Mouse (Mus musculus) spleen, postnatal 10 days (tissue): ENCODE measurements around the gene Rnf213.
A peak's percentile ranks its signal among the peaks of the same experiment; 100 is the strongest.

ENCODE experiments used
- DNase-seq, 2 experiments: peaks; one replicate each; pipeline ENCODE4 v3.0.0; 2021 to 2022; ENCODE audit warnings: low spot score in 2 of 2

Gene Rnf213

GRCm38 (mm10) chr11:119435880-119436872 lies 43.3 kb downstream of the Rnf213 start:
- DNase-seq = peak; percentile 29 to 69

GRCm38 (mm10) chr11:119438776-119439175 lies 45.9 kb downstream of the Rnf213 start:
- DNase-seq = no peak

- peak in 1 of 2 experiments; percentile 56 for DNase-seq
Measured at GRCm38 (mm10) chr11:119442199-119442598, 49.3 kb downstream of the Rnf213 start.

- DNase-seq = no peak
Measured at GRCm38 (mm10) chr11:119443442-119443841, 50.5 kb downstream of the Rnf213 start.

- no peak for DNase-seq
Measured at GRCm38 (mm10) chr11:119456097-119456496, 63.2 kb downstream of the Rnf213 start.

- no peak for DNase-seq
Measured at GRCm38 (mm10) chr11:119477876-119478275, 85.0 kb downstream of the Rnf213 start.

GRCm38 (mm10) chr11:119490861-119491689 lies 98.2 kb downstream of the Rnf213 start, which contains the start of gene Endov:
TSS of gene Endov (plus strand) at chr11:119491347.
- DNase-seq = peak; percentile 99 to 100

- DNase-seq = no peak
Measured at GRCm38 (mm10) chr11:119491690-119492087, 98.8 kb downstream of the Rnf213 start.

GRCm38 (mm10) chr11:119492830-119493229 lies 99.9 kb downstream of the Rnf213 start:
- DNase-seq = no peak

- DNase-seq = no peak
Measured at GRCm38 (mm10) chr11:119493516-119493915, 100.6 kb downstream of the Rnf213 start.

GRCm38 (mm10) chr11:119496147-119496546 lies 103.2 kb downstream of the Rnf213 start:
- no peak for DNase-seq

- no peak for DNase-seq
Measured at GRCm38 (mm10) chr11:119497451-119497850, 104.6 kb downstream of the Rnf213 start.

- DNase-seq = no peak
Measured at GRCm38 (mm10) chr11:119499297-119499696, 106.4 kb downstream of the Rnf213 start.

GRCm38 (mm10) chr11:119500011-119500410 lies 107.1 kb downstream of the Rnf213 start:
- no peak for DNase-seq

GRCm38 (mm10) chr11:119503675-119504074 lies 110.8 kb downstream of the Rnf213 start:
- DNase-seq = peak; percentile 58 to 80

GRCm38 (mm10) chr11:119506386-119506785 lies 113.5 kb downstream of the Rnf213 start:
- no peak for DNase-seq

- DNase-seq = no peak
Measured at GRCm38 (mm10) chr11:119507772-119508171, 114.9 kb downstream of the Rnf213 start.

- DNase-seq = no peak
Measured at GRCm38 (mm10) chr11:119509165-119509776, 116.4 kb downstream of the Rnf213 start.

GRCm38 (mm10) chr11:119513038-119513659 lies 120.2 kb downstream of the Rnf213 start:
- DNase-seq = no peak

GRCm38 (mm10) chr11:119514108-119514860 lies 121.4 kb downstream of the Rnf213 start:
- DNase-seq = no peak
